Mouse (Mus musculus): ENCODE data around the gene Lcn9.

- TF ChIP-seq TAL1 (IDR thresholded peaks at IDR 0.05; ENCODE audit: low read length) (no peak), GATA1 (IDR thresholded peaks at IDR 0.05; ENCODE audit: low read length) (no peak)
Measured at GRCm38 (mm10) chr2:25813364-25813763, 9.6 kb upstream of the Lcn9 start.

Measured in erythroblast, embryonic 14.5 days (primary cell).